15 mouse cellular contexts compared by ENCODE assay signal in genomic region chr5:104392784-104393183, GRCm38 (mm10).
"Had no signal": no experiment of that assay in that cellular context is flagged by ENCODE, and none has a peak within 500 bp of the region (broad histone marks: within the 10 kb centered on the region; RNA-seq: fewer than 3 reads in every experiment).

No protein-coding gene starts in this region.

- H3K9ac ChIP-seq: limb, embryonic 12.5 days; liver, embryonic 13.5 days; liver, postnatal 0 days; midbrain, embryonic 15.5 days had no signal

- ATAC-seq: intestine, postnatal 0 days; liver, postnatal 0 days; midbrain, embryonic 15.5 days had no signal

- H3K4me3 ChIP-seq: limb, embryonic 12.5 days; liver, embryonic 13.5 days; midbrain, embryonic 15.5 days had no signal

- DNase-seq: kidney, adult 9 months; kidney, postnatal 36 days; layer of hippocampus, adult 9-11 months; layer of hippocampus, postnatal 36 days; liver; liver, embryonic 13.5 days; liver, postnatal 0 days; right cerebral cortex, postnatal 25 days; thymus, postnatal 4 days had no signal

- H3K9me3 ChIP-seq: limb, embryonic 12.5 days; liver, embryonic 13.5 days; midbrain, embryonic 15.5 days had no signal

- H3K27ac ChIP-seq: kidney, postnatal 0 days; limb, embryonic 12.5 days; liver, embryonic 13.5 days; macrophage; midbrain, embryonic 15.5 days; stomach, postnatal 0 days had no signal

- H3K4me2 ChIP-seq: limb, embryonic 12.5 days; liver, embryonic 13.5 days; midbrain, embryonic 15.5 days had no signal

- H3K36me3 ChIP-seq: limb, embryonic 12.5 days; liver, embryonic 13.5 days; midbrain, embryonic 15.5 days had no signal

- H3K4me1 ChIP-seq: liver, embryonic 13.5 days; midbrain, embryonic 15.5 days had no signal

- H3K27me3 ChIP-seq: limb, embryonic 12.5 days; liver, embryonic 13.5 days; midbrain, embryonic 15.5 days had no signal
